Mouse (Mus musculus): Measurements from ENCODE around the gene Sorcs1.

DNA sequence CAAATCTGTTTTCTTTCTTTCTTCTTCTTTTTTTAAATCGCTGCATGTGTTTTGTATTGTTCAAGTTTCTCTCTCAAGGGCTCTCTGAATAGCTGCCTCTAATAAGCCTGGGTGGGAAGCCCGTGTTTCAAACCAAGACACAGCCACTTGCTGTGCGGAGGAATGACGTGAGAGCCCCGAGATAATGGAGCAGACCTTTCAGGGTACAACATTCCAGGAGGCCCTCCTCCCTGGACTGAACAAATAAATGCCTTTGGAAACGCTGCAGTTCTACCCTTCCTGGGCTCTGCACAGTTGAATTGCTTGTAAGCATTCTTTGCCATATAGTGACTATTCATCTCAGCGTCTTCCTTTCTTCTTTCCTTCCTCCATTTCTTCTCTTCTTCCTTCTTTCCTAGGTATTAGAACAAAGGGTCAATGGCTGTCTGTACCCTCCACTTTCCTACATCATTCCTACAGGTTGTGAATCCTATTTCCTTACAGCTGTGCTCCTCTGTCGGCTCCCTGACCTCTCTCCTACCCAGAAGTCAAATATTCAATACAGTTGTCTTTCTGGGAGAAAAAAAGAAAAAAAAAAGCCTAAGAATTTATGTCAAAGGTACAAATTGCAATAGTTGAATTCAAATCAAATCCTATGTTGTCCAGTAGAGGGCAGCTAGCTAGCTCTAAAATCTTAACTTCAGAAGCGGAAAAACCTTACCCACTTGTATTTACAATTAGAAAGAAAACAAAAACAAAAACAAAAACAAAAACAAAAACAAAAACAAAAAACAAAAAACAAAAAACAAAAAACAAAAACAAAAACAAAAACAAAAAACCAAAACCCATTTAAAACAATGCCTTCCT, 315.6 kb downstream of the Sorcs1 start:
- TF ChIP-seq CTCF (IDR thresholded peaks at IDR 0.05; ENCODE audit: low read depth) = no peak
- no peak for TF ChIP-seq EP300 (IDR thresholded peaks at IDR 0.05; ENCODE audit: low read depth)

Measured in liver, postnatal 0 days (tissue).